Mouse (Mus musculus) lung, postnatal 25 days (tissue): ENCODE data around the gene Tmem30c.
"Not testable (repeated sequence)": the region's sequence is repeated elsewhere in the genome, so short reads cannot be mapped to it uniquely, and the experiment has no call there.

Source experiments
- DNase-seq: peaks from one replicate; pipeline ENCODE4 v3.0.0; 2022; ENCODE audit warnings: low spot score

Gene Tmem30c

GRCm38 (mm10) chr16:57231937-57232310 is 60.7 kb downstream of the Tmem30c start:
- DNase-seq = not testable (repeated sequence)

GRCm38 (mm10) chr16:57231089-57231936 is 61.4 kb downstream of the Tmem30c start, which contains the start of gene Tbc1d23:
TSS of gene Tbc1d23 (minus strand) at chr16:57231504.
- DNase-seq = peak; percentile 98

GRCm38 (mm10) chr16:57226444-57226843 is 66.2 kb downstream of the Tmem30c start:
- no peak for DNase-seq

- DNase-seq = no peak
Measured at GRCm38 (mm10) chr16:57220361-57220760, 72.3 kb downstream of the Tmem30c start.
